In genomic region chr2:90611959-90612571, GRCm38 (mm10) we compare ENCODE assay signal across 8 mouse cellular contexts. TPM values are rescaled to one million over a fixed set of nuclear protein-coding genes. Genes with fewer than 3 reads are reported as not detected.
DNase-seq lines count a peak whose midpoint lies in the region; ATAC-seq lines count a peak whose summit lies in the region.

No protein-coding gene starts in this region.

- H3K4me1 ChIP-seq in hindbrain, embryonic 14.5 days (replicated peaks; ENCODE audit: control insufficient read depth, insufficient read depth, low read length) = no peaks in the 10 kb centered on the region

- DNase-seq in 3134 (ENCODE audit: extremely low read depth, insufficient read length, low spot score) = peak; percentile 84
- peak; percentile 77 for DNase-seq in R1 (ENCODE audit: low read depth, low spot score)
- peak; percentile 68 to 78 for DNase-seq in gastrocnemius, adult 8-10 months (ENCODE audit: low spot score in 2 of 2)
- peak; percentile 91 for DNase-seq in large intestine, adult 2 months (ENCODE audit: low read depth, low spot score)
- DNase-seq in ovary, postnatal 14 days (ENCODE audit: low spot score) = peak; percentile 38
- DNase-seq in hindbrain, embryonic 14.5 days (ENCODE audit: low spot score) = no peak
- DNase-seq in neural tube, embryonic 10.5 days (ENCODE audit: extremely low spot score, low spot score) = no peak

- no peaks in the 10 kb centered on the region for H3K36me3 ChIP-seq in hindbrain, embryonic 14.5 days (replicated peaks; ENCODE audit: control insufficient read depth, insufficient read depth)

- no peak for ATAC-seq in cerebellum, adult (ENCODE audit: insufficient number of reproducible peaks, low FRiP score, low TSS enrichment)
- no peak for ATAC-seq in hindbrain, embryonic 14.5 days (ENCODE audit: low FRiP score)

- 44% methylated on average over 10 of the region's 10 CpGs for WGBS in large intestine, adult 2 months
- 90% methylated on average over 10 of the region's 10 CpGs for WGBS in hindbrain, embryonic 14.5 days

- H3K4me2 ChIP-seq in hindbrain, embryonic 14.5 days (replicated peaks) = no peak overlapping the region

- H3K9me3 ChIP-seq in hindbrain, embryonic 14.5 days (ENCODE audit: control insufficient read depth, low read length) = no peaks in the 10 kb centered on the region

- H3K9ac ChIP-seq in hindbrain, embryonic 14.5 days = no peak overlapping the region

- H3K4me3 ChIP-seq in hindbrain, embryonic 14.5 days (replicated peaks; ENCODE audit: low read length) = no peak overlapping the region

- no peak overlapping the region for H3K27ac ChIP-seq in hindbrain, embryonic 14.5 days

- no peaks in the 10 kb centered on the region for H3K27me3 ChIP-seq in hindbrain, embryonic 14.5 days (ENCODE audit: control insufficient read depth, insufficient read depth, low read length)

RNA-seq across cellular contexts. Expression of gene Ptprj, which starts 31.6 kb away (rescaled TPM):
- total RNA-seq in gastrocnemius, adult 8-10 months (2022) = 1 to 10 TPM; 1.3 to 3.1 (median 2.1) TPM
- 12.2 and 13.6 TPM in 2 replicates for polyA plus RNA-seq in large intestine, adult 2 months (2012; rRNA removed)
- polyA plus RNA-seq in hindbrain, embryonic 14.5 days (2014; fragmentation: Nextera tagmentation; extraction: Ambion mirVana) = 7.9 and 10.3 TPM in 2 replicates

Comparison
In these comparisons a context has a peak if more than half of its experiments do, and no peak if none do; other contexts are left out.
1. DNase-seq: peak in 3134 (single experiment), R1 (single experiment), gastrocnemius, adult 8-10 months (2 of 2), large intestine, adult 2 months (single experiment) and ovary, postnatal 14 days (single experiment); none in hindbrain, embryonic 14.5 days (single experiment) and neural tube, embryonic 10.5 days (single experiment).